Mouse (Mus musculus): ENCODE results near the gene Jmjd8.

DNA sequence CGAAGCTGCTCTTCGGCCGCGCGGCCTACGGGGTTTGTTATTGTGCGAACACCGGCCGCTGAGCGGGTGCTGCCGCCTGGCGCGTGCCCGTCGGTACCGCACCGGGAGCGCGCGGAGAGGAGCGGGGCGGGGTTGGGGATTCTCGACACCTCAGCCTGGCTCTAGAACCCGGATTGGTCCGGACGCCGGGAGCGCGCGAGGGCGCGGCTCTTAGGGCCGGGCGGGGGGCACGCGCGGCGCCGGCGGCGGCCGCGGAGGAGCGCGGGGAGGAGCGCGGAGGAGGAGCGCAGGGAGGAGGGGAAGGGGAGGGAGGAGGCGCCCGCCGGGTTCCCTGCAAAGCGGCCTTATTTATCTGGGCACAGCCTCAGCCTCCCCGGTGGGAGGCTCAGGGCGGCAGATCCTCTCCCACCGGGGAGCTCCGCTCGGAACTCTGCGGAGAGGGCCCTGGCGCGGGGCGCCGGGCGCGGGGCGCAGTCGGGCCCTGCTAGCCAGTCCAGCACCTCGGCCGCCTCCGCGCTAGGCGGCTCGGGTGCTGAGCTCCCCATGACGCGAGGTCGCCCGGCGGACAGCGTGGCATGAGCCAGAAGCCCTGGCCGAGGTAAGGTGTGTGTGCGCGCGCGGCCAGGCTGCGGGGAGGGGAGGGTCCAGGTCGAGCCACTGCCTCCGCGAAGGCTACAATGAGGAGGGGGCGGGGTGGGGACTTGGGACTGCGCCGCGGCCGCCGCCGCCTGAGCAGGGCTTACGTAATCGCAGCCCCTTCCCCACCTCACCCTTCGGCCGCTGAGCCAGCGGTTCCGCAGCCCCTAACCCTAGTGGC lies 19.7 kb upstream of the Jmjd8 start, which contains the start of gene Fbxl16:
- no peak for TF ChIP-seq CTCF (IDR thresholded peaks at IDR 0.05; ENCODE audit: low read depth, low read length)
- TF ChIP-seq POLR2A (IDR thresholded peaks at IDR 0.05; ENCODE audit: insufficient read depth, low read length): no peak
- peak; percentile 19; the same call in 1 of the 2 replicates for TF ChIP-seq EP300 (IDR thresholded peaks at IDR 0.05; ENCODE audit: insufficient read depth, low read depth, low read length)

All from ES-Bruce4 (cell line).